Mouse (Mus musculus) heart, adult 2 months (tissue): ENCODE data around the gene Tex38.

Experiments
- CTCF ChIP-seq: fragments of 200-600 bp; IDR thresholded peaks from 2 replicates; pipeline ENCODE4 v1.8.1; 2022; ENCODE audit warnings: antibody characterized with exemption, mild to moderate bottlenecking, moderate library complexity
- EP300 ChIP-seq: fragments of 200-500 bp; IDR thresholded peaks from 2 replicates; pipeline ENCODE4 v1.6.1; 2011; ENCODE audit warnings: low read depth, low read length, control low read depth; ENCODE audit not compliant: insufficient read depth
- POLR2A ChIP-seq: fragments of 200-500 bp; IDR thresholded peaks from 2 replicates; pipeline ENCODE4 v1.6.1; 2011; ENCODE audit warnings: mild to moderate bottlenecking, low read depth, low read length, control low read depth; ENCODE audit not compliant: insufficient read depth

DNA sequence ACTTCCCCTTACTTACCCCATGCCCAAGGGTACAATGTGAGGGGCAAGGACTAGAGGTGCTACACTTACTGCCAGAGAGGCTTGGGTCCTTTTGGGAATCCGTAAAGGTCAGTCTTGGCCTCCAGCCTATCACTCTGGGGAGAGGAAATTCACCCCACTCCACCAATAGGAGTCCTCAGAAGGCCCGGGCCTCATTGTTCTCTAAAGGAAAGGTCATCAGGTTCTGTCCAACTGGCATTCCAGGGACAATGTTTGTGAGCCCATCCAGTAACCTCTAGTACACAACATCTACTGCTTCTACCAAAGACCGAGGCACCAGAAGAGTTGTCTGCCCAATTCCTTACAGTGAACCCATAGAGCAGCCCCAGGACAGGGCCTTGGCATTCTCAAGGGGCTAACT lies at the start of gene Tex38:
- TF ChIP-seq POLR2A (no peak), CTCF (no peak), EP300 (no peak)
